Mouse (Mus musculus) G1E (cell line): ENCODE data around the gene Hoxb6. TPM values are rescaled to one million over a fixed set of nuclear protein-coding genes. Genes with fewer than 3 reads are reported as not detected.

ENCODE experiments used
- ATAC-seq: 2 replicates; pipeline ENCODE4 v1.8.0; 2016; ENCODE audit warnings: mild to moderate bottlenecking; ENCODE audit not compliant: insufficient number of reproducible peaks, poor library complexity, low FRiP score, severe bottlenecking; ENCODE audit errors: extremely low read depth
- DNase-seq: peaks from one replicate; pipeline ENCODE4 v3.0.0; 2012; ENCODE audit warnings: low spot score
- H3K27me3 ChIP-seq: 2 replicates; pipeline ENCODE4 v1.6.1; 2012; ENCODE audit warnings: mild to moderate bottlenecking, low read length, inconsistent platforms; ENCODE audit not compliant: insufficient read depth
- H3K36me3 ChIP-seq: replicated peaks from 2 replicates; pipeline ENCODE3; 2012; ENCODE audit warnings: mild to moderate bottlenecking, inconsistent platforms
- H3K4me1 ChIP-seq: 2 replicates; pipeline ENCODE4 v1.6.1; 2012; ENCODE audit warnings: low read depth, low read length, inconsistent platforms, mixed read lengths; ENCODE audit not compliant: insufficient read depth
- H3K4me3 ChIP-seq: 2 replicates; pipeline ENCODE4 v1.5.1; 2012; ENCODE audit warnings: low read depth, mild to moderate bottlenecking, inconsistent platforms, low read length, moderate library complexity, mixed read lengths
- H3K9me3 ChIP-seq: replicated peaks from 2 replicates; pipeline ENCODE4 v1.6.1; 2012; ENCODE audit warnings: inconsistent platforms
- CTCF ChIP-seq: IDR thresholded peaks from 2 replicates; pipeline ENCODE4 v1.5.1; 2012; ENCODE audit warnings: low read depth, low read length, inconsistent platforms, mixed read lengths
- GATA1 ChIP-seq: IDR thresholded peaks from 2 replicates; pipeline ENCODE4 v1.6.1; 2012; ENCODE audit warnings: borderline replicate concordance, low read length, inconsistent platforms, mixed read lengths
- GATA2 ChIP-seq: IDR thresholded peaks from 2 replicates; pipeline ENCODE4 v1.6.1; 2012; ENCODE audit warnings: low read depth, low read length, inconsistent platforms, borderline replicate concordance
- POLR2AphosphoS5 ChIP-seq: IDR thresholded peaks from 2 replicates; pipeline ENCODE4 v1.6.1; 2012; ENCODE audit warnings: low read depth, low read length, inconsistent platforms; ENCODE audit not compliant: insufficient replicate concordance
- TAL1 ChIP-seq: conservative IDR thresholded peaks from 2 replicates; pipeline ENCODE4 v1.6.1; 2012; ENCODE audit warnings: low read depth, low read length, inconsistent platforms, mixed read lengths
- polyA plus RNA-seq: library from polyadenylated mRNA; stranded (reverse); fragments of >175 nt; gene quantifications from 2 replicates; pipeline ENCODE4 v1.2.3, GENCODE M21; 2012
- total RNA-seq, 2 experiments: library from RNA; stranded (forward) in 1 of 2; stranded (reverse) in 1 of 2; fragments of 200-1000 nt in 1 of 2; fragments of >200 nt in 1 of 2; fragmentation: Nextera tagmentation in 1 of 2; gene quantifications; 2 replicates each; pipeline ENCODE4 v1.2.3; 2014 to 2017

The Hoxb6 gene
- total and polyA plus RNA-seq, 3 experiments: 0.26 TPM; not detected in 2

DNA sequence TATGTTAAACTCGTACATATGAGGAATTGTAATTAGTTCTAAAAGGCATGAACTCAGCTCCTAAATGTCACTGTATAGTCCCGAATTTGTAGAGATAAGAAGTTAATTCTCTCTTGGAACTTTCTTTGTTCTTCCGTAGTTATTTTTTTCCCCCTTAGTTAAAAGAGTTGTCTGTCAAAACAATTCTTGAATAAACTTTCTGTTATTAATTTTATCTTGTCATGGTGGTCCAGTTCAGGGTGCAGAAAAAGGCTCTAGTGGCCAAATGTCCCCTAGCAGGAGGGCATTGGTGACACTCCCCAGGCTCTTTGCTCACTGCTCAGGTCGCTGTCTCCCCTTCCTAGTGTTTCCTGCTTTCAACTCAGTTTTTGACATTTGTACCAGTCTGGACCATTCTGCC lies 55.4 kb downstream of the Hoxb6 start:
- TF ChIP-seq TAL1 (no peak), GATA1 (no peak), POLR2AphosphoS5 (no peak), CTCF (no peak), GATA2 (no peak)
- Histone ChIP-seq H3K27me3 (peaks cover 51% of the 10 kb centered on the region), H3K4me3 (no peak overlapping the region), H3K36me3 (no peaks in the 10 kb centered on the region), H3K4me1 (no peaks in the 10 kb centered on the region), H3K9me3 (no peaks in the 10 kb centered on the region)
- DNase-seq (no peak), ATAC-seq (no peak)

DNA sequence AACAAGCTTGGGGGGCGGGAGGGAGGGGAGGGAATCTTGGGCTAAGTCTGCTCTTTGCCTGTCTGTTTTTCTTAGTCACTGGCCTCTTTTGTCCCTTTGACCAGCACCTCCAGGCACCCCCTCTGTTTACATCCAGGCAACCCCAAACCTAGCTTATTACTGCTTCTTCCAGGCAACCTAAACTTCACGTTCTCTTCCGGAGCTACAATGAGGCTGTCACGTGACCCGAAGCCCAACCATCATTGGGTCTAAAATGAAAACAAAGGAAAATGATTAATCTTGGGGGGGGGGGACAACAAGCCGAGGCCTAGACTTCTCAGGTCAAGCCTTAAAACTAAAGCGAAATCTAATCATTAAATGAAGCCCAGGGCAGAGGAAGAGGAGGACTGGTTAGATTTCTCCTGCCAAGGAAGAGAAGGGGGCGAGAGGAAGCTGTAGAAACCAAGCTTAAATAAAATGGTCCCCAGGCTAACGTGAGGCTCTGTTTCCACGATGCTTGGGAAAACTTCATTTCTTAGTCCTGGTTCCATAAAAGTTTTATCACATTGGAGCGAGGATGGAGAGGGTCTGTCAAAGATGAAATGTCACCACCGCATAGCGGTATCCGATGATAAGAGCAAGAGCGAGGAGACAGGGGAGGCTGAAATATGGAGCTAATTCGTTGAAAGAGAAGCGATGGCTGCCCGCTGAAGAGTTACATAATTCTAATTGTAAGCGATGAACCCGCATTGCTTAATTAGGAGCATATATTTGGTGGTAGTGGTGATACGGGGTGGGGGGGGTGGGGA lies 56.1 kb downstream of the Hoxb6 start:
- no peaks in the 10 kb centered on the region; the same call in 1 of the 2 replicates for H3K4me1 ChIP-seq
- DNase-seq (no peak), ATAC-seq (no peak)
- no peak overlapping the region for H3K4me3 ChIP-seq
- H3K36me3 ChIP-seq: no peaks in the 10 kb centered on the region
- H3K27me3 ChIP-seq: peaks cover 54% of the 10 kb centered on the region
- no peak for TF ChIP-seq CTCF
- no peak for TF ChIP-seq GATA2
- no peak for TF ChIP-seq TAL1
- TF ChIP-seq POLR2AphosphoS5: no peak
- TF ChIP-seq GATA1: no peak
- no peaks in the 10 kb centered on the region for H3K9me3 ChIP-seq

DNA sequence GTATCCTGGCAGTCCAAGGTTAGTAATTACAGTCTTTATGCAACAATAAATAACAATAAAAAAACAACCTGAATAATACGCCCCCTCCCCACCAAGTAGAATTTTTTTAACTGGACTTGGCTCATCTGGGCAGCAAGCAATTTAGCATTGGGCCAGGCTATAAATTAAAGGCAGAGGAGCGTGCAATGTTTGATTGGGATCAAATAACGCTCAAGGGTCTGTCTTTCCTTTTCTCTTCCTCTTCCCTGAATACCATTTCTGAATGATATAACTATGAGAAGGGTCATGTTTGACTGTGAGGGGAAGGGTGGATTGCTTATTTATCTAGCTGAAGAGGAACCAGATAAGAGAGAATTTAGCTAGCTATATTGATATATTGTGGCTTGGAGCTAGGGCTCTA lies 56.7 kb downstream of the Hoxb6 start:
- DNase-seq (no peak), ATAC-seq (no peak)
- TF ChIP-seq GATA2 (no peak), GATA1 (no peak), TAL1 (no peak), CTCF (no peak)
- peaks cover 54% of the 10 kb centered on the region for H3K27me3 ChIP-seq
- H3K36me3 ChIP-seq: no peaks in the 10 kb centered on the region
- no peaks in the 10 kb centered on the region for H3K9me3 ChIP-seq
- H3K4me3 ChIP-seq: no peak overlapping the region
- no peaks in the 10 kb centered on the region; the same call in 1 of the 2 replicates for H3K4me1 ChIP-seq

DNA sequence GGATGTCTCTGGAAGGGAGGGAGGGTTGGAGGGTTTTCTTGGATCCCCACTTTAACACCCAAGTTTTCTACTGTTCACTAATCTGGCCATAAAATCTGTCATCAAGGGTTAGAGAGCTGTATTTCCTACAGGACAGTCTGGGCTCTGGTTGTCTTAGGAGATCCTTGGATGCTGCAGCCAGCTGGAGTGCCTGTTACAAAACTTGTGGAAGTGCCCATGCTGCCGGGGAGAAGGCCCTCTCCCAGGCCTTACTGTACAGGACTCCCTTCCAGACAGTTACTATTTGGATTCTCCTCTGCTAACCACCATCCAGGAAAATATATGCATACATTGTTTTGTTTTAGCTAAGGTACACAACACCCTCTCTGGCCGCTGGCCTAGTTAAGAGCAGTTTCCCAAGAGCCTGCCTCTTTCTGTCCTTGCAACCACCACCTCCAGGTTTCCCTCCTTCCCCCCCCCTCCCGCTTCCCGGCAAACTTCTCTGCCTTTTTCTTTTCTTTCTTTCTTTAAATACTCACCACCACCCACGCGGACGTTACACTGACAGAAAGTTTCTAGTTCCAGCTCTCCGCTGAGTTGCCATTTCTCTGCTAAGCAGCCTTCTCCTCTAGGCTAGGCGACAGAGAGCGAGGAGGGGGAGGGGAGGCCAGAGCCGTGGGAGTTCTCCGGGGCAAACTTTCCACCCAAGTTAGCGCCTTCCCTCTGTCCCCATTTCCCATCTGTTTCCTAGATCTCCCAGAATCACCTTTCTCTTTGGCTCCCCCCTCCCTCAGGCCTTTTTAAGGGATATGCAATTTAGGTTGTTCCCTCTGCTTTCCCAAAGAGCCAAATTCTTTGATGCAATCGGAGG lies 57.4 kb downstream of the Hoxb6 start:
- H3K9me3 ChIP-seq: no peaks in the 10 kb centered on the region
- no peak overlapping the region for H3K4me3 ChIP-seq
- no peaks in the 10 kb centered on the region for H3K36me3 ChIP-seq
- no peaks in the 10 kb centered on the region; the same call in 1 of the 2 replicates for H3K4me1 ChIP-seq
- peaks cover 55% of the 10 kb centered on the region for H3K27me3 ChIP-seq
- ATAC-seq: no peak
- no peak for DNase-seq
- TF ChIP-seq POLR2AphosphoS5 (no peak), GATA1 (no peak), GATA2 (no peak), CTCF (no peak), TAL1 (no peak)

DNA sequence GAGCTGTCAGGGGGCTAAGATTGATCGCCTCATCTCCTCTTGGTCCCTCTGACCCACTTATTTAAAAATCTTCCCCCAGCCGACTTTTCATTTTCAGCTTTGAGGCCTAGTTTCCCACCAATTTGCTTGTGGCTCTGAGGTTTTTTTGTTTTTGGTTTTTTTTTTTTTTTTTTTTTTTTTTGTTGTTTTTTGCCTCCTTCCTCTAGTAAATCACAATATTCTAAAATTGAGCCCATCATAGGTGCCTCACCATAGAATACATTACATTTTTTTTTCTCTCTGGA lies 58.0 kb downstream of the Hoxb6 start, which contains the start of gene Hoxb2:
TSS of gene Hoxb2 (plus strand) at position 185 of the 284 bp plus-strand sequence.
- DNase-seq: no peak
- no peak for TF ChIP-seq POLR2AphosphoS5
- no peak for TF ChIP-seq TAL1
- TF ChIP-seq GATA2: no peak
- TF ChIP-seq CTCF: no peak
- TF ChIP-seq GATA1: no peak
- no peak for ATAC-seq

DNA sequence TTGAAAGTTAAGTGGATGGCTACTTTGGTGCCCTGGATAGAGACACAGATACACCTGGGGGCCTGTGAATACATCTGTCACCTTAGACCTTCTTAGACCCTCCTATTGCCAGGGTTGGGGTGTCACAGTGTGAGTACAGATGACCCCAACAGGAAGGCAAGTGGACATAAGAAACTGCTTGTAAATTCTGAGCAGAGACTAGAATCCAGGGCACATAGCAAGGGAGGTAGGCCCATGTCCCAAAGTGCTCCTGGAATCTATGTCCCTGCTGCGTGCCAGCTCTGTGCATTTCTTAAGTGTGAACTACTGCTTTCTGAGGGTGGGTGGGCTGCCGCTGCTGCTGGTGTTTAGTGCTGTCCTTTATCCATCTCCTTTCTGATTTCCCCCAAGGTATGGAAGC lies 58.5 kb downstream of the Hoxb6 start:
- TF ChIP-seq TAL1 (no peak), POLR2AphosphoS5 (no peak)
- ATAC-seq: no peak
- Histone ChIP-seq H3K27me3 (peaks cover 52% of the 10 kb centered on the region), H3K4me3 (no peak overlapping the region), H3K36me3 (no peaks in the 10 kb centered on the region), H3K4me1 (no peaks in the 10 kb centered on the region; the same call in 1 of the 2 replicates), H3K9me3 (no peaks in the 10 kb centered on the region)
- DNase-seq: no peak

More for the DNA sequence above, 58.0 kb downstream of the Hoxb6 start, which contains the start of gene Hoxb2:
- Histone ChIP-seq H3K9me3 (no peaks in the 10 kb centered on the region), H3K36me3 (no peaks in the 10 kb centered on the region), H3K4me1 (no peaks in the 10 kb centered on the region; the same call in 1 of the 2 replicates), H3K27me3 (peaks cover 55% of the 10 kb centered on the region), H3K4me3 (no peak within 1 kb of the TSS)

Other genes with a start within 250 kb of the Hoxb6 start
- gene Ube2z, start 227.1 kb upstream of the Hoxb6 start, total RNA-seq (2014; fragmentation: Nextera tagmentation): 35.6 and 38.5 TPM in 2 replicates
- 34.6 and 35.8 TPM in 2 replicates for gene Ube2z, start 227.1 kb upstream of the Hoxb6 start, total RNA-seq (2017)
- gene Ube2z, start 227.1 kb upstream of the Hoxb6 start, polyA plus RNA-seq: 25.8 and 31.9 TPM in 2 replicates
- 304 and 320 TPM in 2 replicates for gene Atp5g1, start 216.8 kb upstream of the Hoxb6 start, total RNA-seq (2014; fragmentation: Nextera tagmentation)
- gene Atp5g1, start 216.8 kb upstream of the Hoxb6 start, total RNA-seq (2017): 108 and 129 TPM in 2 replicates
- 196 and 385 TPM in 2 replicates for gene Atp5g1, start 216.8 kb upstream of the Hoxb6 start, polyA plus RNA-seq
- gene Calcoco2, start 180.5 kb upstream of the Hoxb6 start, total RNA-seq (2014; fragmentation: Nextera tagmentation): not detected in 2 replicates
- gene Calcoco2, start 180.5 kb upstream of the Hoxb6 start, total RNA-seq (2017): not detected in 2 replicates
- not detected in 2 replicates for gene Calcoco2, start 180.5 kb upstream of the Hoxb6 start, polyA plus RNA-seq
- not detected in 2 replicates for gene Ttll6, start 158.7 kb upstream of the Hoxb6 start, total RNA-seq (2014; fragmentation: Nextera tagmentation)
- not detected in 2 replicates for gene Ttll6, start 158.7 kb upstream of the Hoxb6 start, total RNA-seq (2017)
- not detected in 2 replicates for gene Ttll6, start 158.7 kb upstream of the Hoxb6 start, polyA plus RNA-seq
- 17.4 and 25.0 TPM in 2 replicates for gene Hoxb13, start 98.2 kb upstream of the Hoxb6 start, total RNA-seq (2014; fragmentation: Nextera tagmentation)
- 38.8 and 46.4 TPM in 2 replicates for gene Hoxb13, start 98.2 kb upstream of the Hoxb6 start, total RNA-seq (2017)
- 93.3 and 93.9 TPM in 2 replicates for gene Hoxb13, start 98.2 kb upstream of the Hoxb6 start, polyA plus RNA-seq
- not detected in 2 replicates for gene Hoxb9, start 21.0 kb upstream of the Hoxb6 start, total RNA-seq (2014; fragmentation: Nextera tagmentation)
- gene Hoxb9, start 21.0 kb upstream of the Hoxb6 start, total RNA-seq (2017): not detected in 2 replicates
- gene Hoxb9, start 21.0 kb upstream of the Hoxb6 start, polyA plus RNA-seq: not detected in 2 replicates
- gene Hoxb8, start 10.6 kb upstream of the Hoxb6 start, total RNA-seq (2014; fragmentation: Nextera tagmentation): not detected in 2 replicates
- 0.22 TPM in 1 of 2 replicates, not detected in the other for gene Hoxb8, start 10.6 kb upstream of the Hoxb6 start, total RNA-seq (2017)
- gene Hoxb8, start 10.6 kb upstream of the Hoxb6 start, polyA plus RNA-seq: 0.22 and 0.56 TPM in 2 replicates
- gene Hoxb7, start 5.9 kb upstream of the Hoxb6 start, total RNA-seq (2014; fragmentation: Nextera tagmentation): not detected in 2 replicates
- gene Hoxb7, start 5.9 kb upstream of the Hoxb6 start, total RNA-seq (2017): not detected in 2 replicates
- gene Hoxb7, start 5.9 kb upstream of the Hoxb6 start, polyA plus RNA-seq: not detected in 2 replicates
- gene Hoxb5, start 10.9 kb downstream of the Hoxb6 start, total RNA-seq (2014; fragmentation: Nextera tagmentation): not detected in 2 replicates
- 0.22 TPM in 1 of 2 replicates, not detected in the other for gene Hoxb5, start 10.9 kb downstream of the Hoxb6 start, total RNA-seq (2017)
- gene Hoxb5, start 10.9 kb downstream of the Hoxb6 start, polyA plus RNA-seq: 0.04 and 0.09 TPM in 2 replicates
- not detected in 2 replicates for gene Hoxb4, start 25.8 kb downstream of the Hoxb6 start, total RNA-seq (2014; fragmentation: Nextera tagmentation)
- gene Hoxb4, start 25.8 kb downstream of the Hoxb6 start, total RNA-seq (2017): 0.12 TPM in 1 of 2 replicates, not detected in the other
- gene Hoxb4, start 25.8 kb downstream of the Hoxb6 start, polyA plus RNA-seq: 0.03 and 0.20 TPM in 2 replicates
- gene Hoxb3, start 30.9 kb downstream of the Hoxb6 start, total RNA-seq (2014; fragmentation: Nextera tagmentation): not detected in 2 replicates
- 0.16 TPM in 1 of 2 replicates, not detected in the other for gene Hoxb3, start 30.9 kb downstream of the Hoxb6 start, total RNA-seq (2017)
- gene Hoxb3, start 30.9 kb downstream of the Hoxb6 start, polyA plus RNA-seq: 0.08 and 0.18 TPM in 2 replicates
- gene Hoxb2, start 58.0 kb downstream of the Hoxb6 start, total RNA-seq (2014; fragmentation: Nextera tagmentation): not detected in 2 replicates
- gene Hoxb2, start 58.0 kb downstream of the Hoxb6 start, total RNA-seq (2017): 0.11 TPM in 1 of 2 replicates, not detected in the other
- not detected in 2 replicates for gene Hoxb2, start 58.0 kb downstream of the Hoxb6 start, polyA plus RNA-seq
- gene Hoxb1, start 73.3 kb downstream of the Hoxb6 start, total RNA-seq (2014; fragmentation: Nextera tagmentation): not detected in 2 replicates
- 0.11 and 0.12 TPM in 2 replicates for gene Hoxb1, start 73.3 kb downstream of the Hoxb6 start, total RNA-seq (2017)
- gene Hoxb1, start 73.3 kb downstream of the Hoxb6 start, polyA plus RNA-seq: not detected in 2 replicates
- gene Skap1, start 172.1 kb downstream of the Hoxb6 start, total RNA-seq (2014; fragmentation: Nextera tagmentation): not detected in 2 replicates
- 0.17 and 0.55 TPM in 2 replicates for gene Skap1, start 172.1 kb downstream of the Hoxb6 start, total RNA-seq (2017)
- not detected in 2 replicates for gene Skap1, start 172.1 kb downstream of the Hoxb6 start, polyA plus RNA-seq